Mouse (Mus musculus) heart, postnatal 0 days (tissue): ENCODE measurements around the gene Fgd5. TPM values are rescaled to one million over a fixed set of nuclear protein-coding genes. Genes with fewer than 3 reads are reported as not detected.

ENCODE experiments used
- ATAC-seq: fragments of 200-750 bp; cut with Nextera tagmentation; 2 replicates; pipeline ENCODE4 v1.8.0; 2017; ENCODE audit warnings: low read depth, moderate number of reproducible peaks, moderate library complexity; ENCODE audit not compliant: insufficient read depth
- DNase-seq: peaks from one replicate; pipeline ENCODE4 v3.0.0-alpha.2; 2016; ENCODE audit warnings: low spot score
- H3K27ac ChIP-seq: fragments of 300-500 bp; sonication (generic); 2 replicates; pipeline ENCODE4 v1.5.1; 2014; ENCODE audit warnings: low read depth, mild to moderate bottlenecking
- H3K27me3 ChIP-seq: fragments of 300-500 bp; sonication (generic); 2 replicates; pipeline ENCODE4 v1.6.1; 2014; ENCODE audit warnings: low read length, mixed read lengths; ENCODE audit not compliant: control insufficient read depth, insufficient read depth
- H3K36me3 ChIP-seq: fragments of 300-500 bp; sonication (generic); replicated peaks from 2 replicates; pipeline ENCODE4 v1.6.1; 2014; ENCODE audit warnings: low read length, mixed read lengths; ENCODE audit not compliant: control insufficient read depth, insufficient read depth
- H3K4me1 ChIP-seq: fragments of 300-500 bp; sonication (generic); 2 replicates; pipeline ENCODE4 v1.6.1; 2014; ENCODE audit warnings: antibody characterized with exemption; ENCODE audit not compliant: control insufficient read depth, insufficient read depth
- H3K4me2 ChIP-seq: fragments of 300-500 bp; sonication (generic); 2 replicates; pipeline ENCODE4 v1.6.1; 2014; ENCODE audit warnings: low read depth, mild to moderate bottlenecking, low read length, moderate library complexity
- H3K4me3 ChIP-seq: fragments of 300-500 bp; sonication (generic); 2 replicates; pipeline ENCODE4 v1.5.1; 2014; ENCODE audit warnings: low read depth, low read length
- H3K9ac ChIP-seq: fragments of 300-500 bp; sonication (generic); replicated peaks from 2 replicates; pipeline ENCODE4 v1.6.1; 2014; ENCODE audit warnings: low read depth, low read length, mixed read lengths
- H3K9me3 ChIP-seq: fragments of 300-500 bp; sonication (generic); replicated peaks from 2 replicates; pipeline ENCODE4 v1.6.1; 2016; ENCODE audit warnings: low read length; ENCODE audit not compliant: control insufficient read depth
- CTCF ChIP-seq: IDR thresholded peaks from 2 replicates; pipeline ENCODE4 v1.5.1; 2016; ENCODE audit warnings: antibody characterized with exemption, control low read depth, low read depth
- EP300 ChIP-seq: IDR thresholded peaks from 2 replicates; pipeline ENCODE4 v1.6.1; 2016; ENCODE audit warnings: antibody characterized with exemption, low read depth
- WGBS: fragments of 180-500 bp; shearing (Covaris S2); extraction: QIAGEN DNeasy Blood & Tissue Kit; methylation state at CpG from one replicate; pipeline ENCODE4 v1.1.7; 2014; 5-methylcytosine and 5-hydroxymethylcytosine counted together
- polyA plus RNA-seq: library from polyadenylated mRNA; unstranded; fragments of >200 nt; fragmentation: Nextera tagmentation; extraction: Ambion mirVana; gene quantifications from 2 replicates; pipeline ENCODE4 v1.2.1, GENCODE M21; 2015
- total RNA-seq: library from RNA; depleted of rRNA; stranded (reverse); fragments of >200 nt; gene quantifications from 2 replicates; pipeline ENCODE4 v1.2.3, GENCODE M21; 2014; ENCODE audit warnings: low replicate concordance

The Fgd5 gene
- total and polyA plus RNA-seq, 2 experiments from 2014 or later, result 8.1 to 12.9 TPM

DNA sequence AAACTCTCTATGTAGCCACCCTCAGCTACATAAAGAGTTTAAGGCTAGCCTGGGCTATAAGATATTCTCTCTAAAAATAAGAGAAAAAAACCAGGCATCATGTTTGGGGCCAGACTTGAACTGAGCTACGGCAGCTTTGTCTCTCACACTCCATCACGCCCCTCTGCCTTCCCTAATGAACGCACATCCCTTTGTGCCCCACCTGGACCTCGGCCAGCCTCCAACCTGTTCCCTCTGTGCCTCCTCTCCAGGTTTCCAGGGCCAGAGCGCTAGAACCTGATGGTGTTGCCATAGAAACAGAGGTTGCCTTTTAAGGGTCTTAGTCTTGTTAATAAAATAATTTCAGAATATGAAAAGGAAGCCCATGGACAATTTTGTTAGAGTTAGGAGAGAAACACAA, 37.2 kb downstream of the Fgd5 start:
- Histone ChIP-seq H3K9ac (no peak overlapping the region), H3K27ac (no peak overlapping the region), H3K9me3 (no peaks in the 10 kb centered on the region), H3K4me2 (no peak overlapping the region), H3K4me3 (no peak overlapping the region), H3K36me3 (no peaks in the 10 kb centered on the region), H3K27me3 (no peaks in the 10 kb centered on the region), H3K4me1 (no peaks in the 10 kb centered on the region)
- no peak for DNase-seq
- 81% methylated on average over 5 of the region's 5 CpGs for WGBS
- TF ChIP-seq EP300 (no peak), CTCF (no peak)
- no peak for ATAC-seq

DNA sequence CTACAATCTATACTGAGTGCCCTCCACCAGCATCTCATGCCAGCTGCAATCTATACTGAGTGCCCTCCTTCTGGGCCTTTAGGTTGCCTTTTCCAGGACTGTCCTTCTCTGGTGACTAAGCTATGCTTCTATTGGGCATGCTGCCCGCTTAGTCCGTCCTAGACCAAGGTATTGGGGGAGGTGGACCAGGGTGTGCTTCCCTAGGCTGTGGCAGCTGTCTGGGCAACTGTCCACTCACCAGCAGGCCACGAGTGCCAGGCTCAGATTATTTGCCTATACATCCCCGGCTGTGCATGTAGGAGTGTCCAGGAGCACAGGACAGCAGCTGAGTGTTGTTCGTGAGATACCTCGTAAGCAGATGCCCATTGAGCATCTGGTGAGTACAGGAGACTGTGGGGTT, 38.1 kb downstream of the Fgd5 start:
- Histone ChIP-seq H3K4me2 (no peak overlapping the region), H3K9ac (no peak overlapping the region), H3K27ac (no peak overlapping the region), H3K36me3 (no peaks in the 10 kb centered on the region), H3K4me1 (no peaks in the 10 kb centered on the region), H3K27me3 (no peaks in the 10 kb centered on the region), H3K4me3 (no peak overlapping the region), H3K9me3 (no peaks in the 10 kb centered on the region)
- ATAC-seq (no peak), DNase-seq (no peak)
- 75% methylated on average over 6 of the region's 6 CpGs for WGBS
- TF ChIP-seq CTCF, result no peak
- TF ChIP-seq EP300, result no peak

DNA sequence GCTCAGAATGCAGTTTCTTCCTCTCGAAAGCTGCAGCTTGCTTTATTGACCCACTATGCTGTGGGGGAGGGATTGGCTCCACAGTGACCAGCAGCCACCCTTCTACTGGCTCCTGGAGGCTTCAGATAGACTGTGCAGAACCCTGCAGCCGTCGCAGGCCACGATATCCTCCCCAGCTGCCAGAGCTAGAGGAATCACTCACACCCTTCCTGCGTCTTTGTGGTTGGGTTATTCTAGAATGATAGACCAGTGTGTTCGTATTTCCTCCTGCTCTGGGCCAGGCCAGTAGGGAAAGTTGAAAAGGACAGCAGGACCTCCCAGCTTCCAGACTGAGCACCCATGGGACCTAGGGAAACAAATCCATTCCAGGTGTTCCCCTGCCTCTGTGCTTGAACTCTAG, 39.7 kb downstream of the Fgd5 start:
- Histone ChIP-seq H3K36me3 (no peaks in the 10 kb centered on the region), H3K27me3 (no peaks in the 10 kb centered on the region), H3K27ac (no peak overlapping the region), H3K4me1 (no peaks in the 10 kb centered on the region), H3K4me2 (no peak overlapping the region), H3K9me3 (no peaks in the 10 kb centered on the region), H3K4me3 (no peak overlapping the region), H3K9ac (no peak overlapping the region)
- no peak for ATAC-seq
- 39% methylated on average over 6 of the region's 6 CpGs for WGBS
- TF ChIP-seq EP300, result no peak
- TF ChIP-seq CTCF, result no peak
- no peak for DNase-seq

DNA sequence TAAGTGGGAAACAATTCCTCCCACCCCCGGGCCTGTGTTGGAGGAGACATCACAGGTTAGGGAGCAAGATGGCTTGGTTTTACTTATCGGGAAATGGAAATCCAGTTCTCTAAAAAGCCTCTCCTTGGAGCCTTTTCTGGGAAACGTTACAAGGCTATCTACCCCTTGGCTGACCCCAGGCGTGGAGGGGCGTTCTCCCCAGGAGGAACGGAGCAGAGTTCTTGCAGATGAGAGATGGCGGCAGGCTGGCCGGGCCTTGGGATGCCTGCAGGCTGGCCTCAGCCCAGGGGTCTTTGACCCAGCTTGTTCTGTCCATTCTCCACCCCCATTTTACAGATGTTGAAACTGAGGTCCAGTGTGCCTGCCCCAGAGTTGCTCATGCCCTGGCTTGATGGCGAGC, 42.4 kb downstream of the Fgd5 start:
- DNase-seq, result no peak
- Histone ChIP-seq H3K36me3 (no peaks in the 10 kb centered on the region), H3K27me3 (no peaks in the 10 kb centered on the region), H3K27ac (0 out of 2 replicates have a peak overlapping the region, but pooled peaks have one; percentile 2), H3K9me3 (no peaks in the 10 kb centered on the region), H3K9ac (no peak overlapping the region), H3K4me1 (no peaks in the 10 kb centered on the region), H3K4me3 (no peak overlapping the region), H3K4me2 (no peak overlapping the region)
- no peak for TF ChIP-seq EP300
- TF ChIP-seq CTCF, result no peak
- peak; percentile 25; the same call in 1 of the 2 replicates for ATAC-seq
- 57% methylated on average over 9 of the region's 9 CpGs for WGBS

DNA sequence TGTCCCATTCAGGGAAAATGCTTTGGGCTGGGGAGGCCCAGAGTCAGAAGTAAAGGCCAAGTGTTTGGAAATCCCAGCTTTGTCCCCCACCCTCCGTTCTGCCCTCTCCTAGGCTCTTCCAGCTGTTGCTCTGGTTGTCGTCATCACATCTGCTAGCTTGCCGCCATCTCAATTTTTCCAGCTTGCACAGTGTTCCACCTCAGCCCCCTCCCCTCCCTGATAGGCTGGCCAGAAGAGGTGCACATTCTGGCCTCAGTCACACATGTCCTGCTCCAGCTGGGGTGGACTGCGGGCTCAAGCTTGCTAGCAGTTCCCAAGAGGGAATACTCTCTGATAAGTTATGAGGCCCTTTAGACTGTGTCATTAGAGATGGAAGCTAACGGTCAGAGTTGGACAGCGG, 42.8 kb downstream of the Fgd5 start:
- ATAC-seq (peak; percentile 80), DNase-seq (peak; percentile 44)
- Histone ChIP-seq H3K4me3 (no peak overlapping the region), H3K9me3 (no peaks in the 10 kb centered on the region), H3K36me3 (no peaks in the 10 kb centered on the region), H3K27me3 (no peaks in the 10 kb centered on the region), H3K4me1 (no peaks in the 10 kb centered on the region), H3K4me2 (no peak overlapping the region), H3K9ac (no peak overlapping the region), H3K27ac (0 out of 2 replicates have a peak overlapping the region, but pooled peaks have one; percentile 2)
- TF ChIP-seq CTCF, result no peak
- 53% methylated on average over 6 of the region's 6 CpGs for WGBS

DNA sequence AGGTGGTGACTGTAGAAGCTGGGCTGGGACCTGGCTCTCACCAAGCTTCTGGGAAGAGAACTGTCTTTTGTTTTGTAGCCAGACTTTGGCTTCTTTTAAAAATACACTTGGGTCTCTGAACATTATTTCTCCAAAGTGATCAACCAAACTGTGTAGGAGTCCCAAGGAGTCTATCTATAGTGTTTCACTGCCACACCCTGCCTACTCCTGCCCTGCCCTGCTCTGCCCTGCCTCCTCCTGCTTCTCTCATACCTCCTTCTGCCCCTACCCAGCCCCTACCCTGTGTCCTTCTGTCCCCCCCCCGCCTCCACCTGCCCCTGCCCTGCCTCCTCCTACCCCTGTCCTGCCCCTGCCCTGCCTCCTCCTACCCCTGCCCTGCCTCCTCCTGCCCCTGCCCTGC, 46.6 kb downstream of the Fgd5 start:
- Histone ChIP-seq H3K4me3 (no peak overlapping the region), H3K4me2 (no peak overlapping the region), H3K9ac (no peak overlapping the region), H3K27ac (no peak overlapping the region), H3K4me1 (peaks cover 8% of the 10 kb centered on the region; the same call in 1 of the 2 replicates), H3K36me3 (no peaks in the 10 kb centered on the region), H3K27me3 (no peaks in the 10 kb centered on the region), H3K9me3 (no peaks in the 10 kb centered on the region)
- ATAC-seq, result no peak
- TF ChIP-seq EP300 (no peak), CTCF (no peak)
- DNase-seq, result no peak
- WGBS, result no CpG with 5 or more reads among the region's 1 CpGs
